Mouse (Mus musculus) midbrain, embryonic 13.5 days (tissue): ENCODE measurements around the gene Psmd2. TPM values are rescaled to one million over a fixed set of nuclear protein-coding genes. Genes with fewer than 3 reads are reported as not detected.

Experiments used
- ATAC-seq: fragments of 200-750 bp; cut with Nextera tagmentation; 2 replicates; pipeline ENCODE4 v1.8.0; 2017; ENCODE audit warnings: mild to moderate bottlenecking, moderate TSS enrichment, moderate library complexity
- H3K27ac ChIP-seq: fragments of 300-500 bp; sonication (generic); 2 replicates; pipeline ENCODE4 v1.5.1; 2015; ENCODE audit warnings: inconsistent platforms, mild to moderate bottlenecking, moderate library complexity
- H3K27me3 ChIP-seq: fragments of 300-500 bp; sonication (generic); 2 replicates; pipeline ENCODE4 v1.6.1; 2015; ENCODE audit warnings: mild to moderate bottlenecking, inconsistent platforms
- H3K36me3 ChIP-seq: fragments of 300-500 bp; sonication (generic); 2 replicates; pipeline ENCODE4 v1.6.1; 2015; ENCODE audit warnings: mild to moderate bottlenecking, inconsistent platforms
- H3K4me1 ChIP-seq: fragments of 300-500 bp; sonication (generic); replicated peaks from 2 replicates; pipeline ENCODE4 v1.6.1; 2015; ENCODE audit warnings: inconsistent platforms
- H3K4me2 ChIP-seq: fragments of 300-500 bp; sonication (generic); replicated peaks from 2 replicates; pipeline ENCODE4 v1.6.1; 2015; ENCODE audit warnings: moderate library complexity, mild to moderate bottlenecking, inconsistent platforms
- H3K4me3 ChIP-seq: fragments of 300-500 bp; sonication (generic); replicated peaks from 2 replicates; pipeline ENCODE4 v1.5.1; 2015; ENCODE audit warnings: mild to moderate bottlenecking, inconsistent platforms
- H3K9ac ChIP-seq: fragments of 300-500 bp; sonication (generic); replicated peaks from 2 replicates; pipeline ENCODE4 v1.6.1; 2015; ENCODE audit warnings: mild to moderate bottlenecking, inconsistent platforms
- H3K9me3 ChIP-seq: fragments of 300-500 bp; sonication (generic); 2 replicates; pipeline ENCODE4 v1.6.1; 2016; ENCODE audit warnings: mild to moderate bottlenecking, inconsistent platforms
- WGBS: fragments of 180-500 bp; shearing (Covaris S2); methylation state at CpG from one replicate; pipeline ENCODE4 v1.1.7; 2015; 5-methylcytosine and 5-hydroxymethylcytosine counted together
- polyA plus RNA-seq: library from polyadenylated mRNA; unstranded; fragments of >200 nt; fragmentation: Nextera tagmentation; extraction: Ambion mirVana; gene quantifications from 2 replicates; pipeline ENCODE4 v1.2.1, GENCODE M21; 2015

Psmd2 gene
- 380 and 394 TPM in 2 replicates for polyA plus RNA-seq

DNA sequence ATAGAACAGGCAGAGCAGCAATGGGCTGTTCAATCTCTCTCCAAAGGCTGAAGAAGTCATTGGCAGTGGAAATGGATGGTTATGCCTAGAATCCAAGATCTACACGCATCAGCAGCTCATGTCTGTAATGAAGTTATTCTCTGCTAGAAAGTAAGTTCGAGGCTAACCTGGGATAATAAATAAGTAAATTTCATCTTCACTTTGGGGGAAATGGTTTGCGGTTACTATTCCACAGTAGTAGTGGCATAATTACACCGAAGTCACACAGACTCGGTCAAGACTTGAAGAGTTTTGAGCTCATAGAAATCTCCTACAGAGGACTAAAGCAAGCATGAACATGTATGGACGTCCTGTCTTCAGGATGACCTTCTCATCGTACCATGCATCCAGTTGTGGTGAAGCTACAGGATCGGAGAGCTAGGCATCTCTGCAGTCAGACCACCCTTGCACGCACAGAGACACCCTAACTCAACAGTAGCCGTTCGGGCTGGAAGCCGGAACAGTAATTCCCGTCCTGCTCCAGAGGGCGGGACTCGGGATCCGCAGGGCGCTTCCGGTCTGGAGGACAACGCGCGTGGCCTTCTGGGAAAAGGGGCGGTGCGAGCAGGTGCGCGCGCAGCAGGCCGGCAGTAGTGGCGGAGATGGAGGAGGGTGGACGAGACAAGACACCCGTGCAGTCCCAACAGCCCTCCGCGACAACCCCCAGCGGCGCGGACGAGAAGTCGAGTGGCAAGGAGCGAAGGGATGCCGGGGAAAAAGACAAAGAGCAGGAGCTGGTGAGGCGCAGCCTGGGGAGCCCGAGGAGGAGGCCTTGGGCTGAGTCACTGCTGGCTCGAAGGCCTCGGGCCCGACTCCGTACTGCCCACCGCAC lies at the start of gene Psmd2:
Gene Psmd2, plus strand, starts transcription at position 577 of the 871 bp plus-strand sequence.
- H3K9ac ChIP-seq, result peak within 1 kb of the TSS; percentile 90
- peak within 1 kb of the TSS; percentile 90 for H3K4me3 ChIP-seq
- peaks cover 21% of the 10 kb centered on the region for H3K36me3 ChIP-seq
- peak within 1 kb of the TSS; percentile 81 for H3K4me2 ChIP-seq
- WGBS, result 3% methylated on average over 46 of the region's 46 CpGs
- peaks cover 22% of the 10 kb centered on the region for H3K4me1 ChIP-seq
- ATAC-seq, result peak; percentile 98
- H3K27me3 ChIP-seq, result no peaks in the 10 kb centered on the region
- H3K9me3 ChIP-seq, result no peaks in the 10 kb centered on the region
- peak within 1 kb of the TSS; percentile 84 for H3K27ac ChIP-seq

DNA sequence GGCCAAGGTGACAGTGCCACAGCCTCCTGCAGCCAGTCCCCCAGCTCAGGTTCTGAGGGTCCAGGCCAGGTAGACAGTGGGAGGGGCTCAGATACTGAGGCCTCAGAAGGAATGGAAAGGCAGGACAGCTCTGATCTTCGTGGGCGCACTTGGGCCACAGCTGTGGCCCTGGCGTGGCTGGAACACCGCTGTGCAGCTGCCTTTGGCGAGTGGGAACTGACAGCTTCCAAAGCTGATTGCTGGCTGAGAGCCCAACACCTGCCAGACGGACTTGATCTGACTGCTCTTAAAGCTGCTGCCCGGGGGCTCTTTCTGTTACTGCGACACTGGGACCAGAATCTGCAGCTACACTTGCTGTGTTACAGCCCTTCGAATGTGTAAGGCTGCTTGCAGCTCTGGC lies 46.7 kb upstream of the Psmd2 start:
- H3K36me3 ChIP-seq, result peaks cover 47% of the 10 kb centered on the region
- no peaks in the 10 kb centered on the region for H3K27me3 ChIP-seq
- no peak overlapping the region for H3K27ac ChIP-seq
- H3K4me2 ChIP-seq, result no peak overlapping the region
- H3K4me3 ChIP-seq, result no peak overlapping the region
- no peak overlapping the region for H3K9ac ChIP-seq
- H3K4me1 ChIP-seq, result peaks cover 22% of the 10 kb centered on the region
- peak; percentile 13; the same call in 1 of the 2 replicates for ATAC-seq
- WGBS, result 77% methylated on average over 9 of the region's 9 CpGs
- no peaks in the 10 kb centered on the region for H3K9me3 ChIP-seq

DNA sequence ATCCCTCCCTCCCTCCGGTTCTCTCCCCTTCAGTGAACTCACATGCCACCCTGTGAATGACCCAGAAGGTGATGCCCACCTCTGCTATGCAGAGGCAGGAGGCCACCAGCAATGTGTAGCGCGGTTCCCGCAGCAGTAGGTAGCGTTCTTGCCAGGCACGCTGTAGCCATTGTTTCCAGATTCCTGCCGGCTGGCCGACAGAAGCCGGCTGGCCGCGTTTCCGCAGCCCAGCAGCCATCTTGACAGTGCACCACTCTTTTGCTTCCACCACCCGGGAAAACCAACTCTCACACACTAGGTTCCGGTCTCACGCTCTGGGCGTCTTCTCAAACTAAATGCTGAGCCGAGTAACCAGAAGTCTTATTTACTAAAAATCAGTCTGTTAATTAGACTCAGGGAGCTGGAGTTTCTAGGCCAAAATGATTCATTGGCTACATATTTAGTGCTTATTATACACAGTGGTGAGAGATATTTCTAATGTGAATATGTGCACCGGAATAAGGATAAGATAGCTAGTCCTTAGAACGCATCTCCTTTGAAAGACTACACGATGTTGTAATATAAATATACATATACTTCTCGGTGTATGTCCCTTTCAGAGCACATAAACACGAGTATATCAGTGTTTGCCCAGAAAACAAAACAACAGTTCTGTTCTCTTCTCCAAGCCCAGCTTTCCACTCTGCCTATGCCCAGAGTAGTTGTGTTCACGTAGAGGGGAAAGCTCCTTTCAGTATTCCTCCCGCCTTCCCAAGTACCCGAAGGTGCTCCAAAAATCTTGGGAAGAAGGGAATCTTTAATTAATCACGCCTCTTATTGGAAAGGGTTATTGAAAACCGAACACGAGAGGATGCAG lies 40.7 kb upstream of the Psmd2 start:
- peaks cover 32% of the 10 kb centered on the region for H3K4me1 ChIP-seq
- H3K9ac ChIP-seq, result peak overlapping the region; percentile 86
- H3K4me3 ChIP-seq, result peak overlapping the region; percentile 69
- no peaks in the 10 kb centered on the region for H3K9me3 ChIP-seq
- H3K4me2 ChIP-seq, result peak overlapping the region; percentile 91
- under 1% methylated on average over 28 of the region's 28 CpGs for WGBS
- ATAC-seq, result peak; percentile 65
- H3K36me3 ChIP-seq, result peaks cover 26% of the 10 kb centered on the region
- no peaks in the 10 kb centered on the region for H3K27me3 ChIP-seq
- H3K27ac ChIP-seq, result peak overlapping the region; percentile 86

DNA sequence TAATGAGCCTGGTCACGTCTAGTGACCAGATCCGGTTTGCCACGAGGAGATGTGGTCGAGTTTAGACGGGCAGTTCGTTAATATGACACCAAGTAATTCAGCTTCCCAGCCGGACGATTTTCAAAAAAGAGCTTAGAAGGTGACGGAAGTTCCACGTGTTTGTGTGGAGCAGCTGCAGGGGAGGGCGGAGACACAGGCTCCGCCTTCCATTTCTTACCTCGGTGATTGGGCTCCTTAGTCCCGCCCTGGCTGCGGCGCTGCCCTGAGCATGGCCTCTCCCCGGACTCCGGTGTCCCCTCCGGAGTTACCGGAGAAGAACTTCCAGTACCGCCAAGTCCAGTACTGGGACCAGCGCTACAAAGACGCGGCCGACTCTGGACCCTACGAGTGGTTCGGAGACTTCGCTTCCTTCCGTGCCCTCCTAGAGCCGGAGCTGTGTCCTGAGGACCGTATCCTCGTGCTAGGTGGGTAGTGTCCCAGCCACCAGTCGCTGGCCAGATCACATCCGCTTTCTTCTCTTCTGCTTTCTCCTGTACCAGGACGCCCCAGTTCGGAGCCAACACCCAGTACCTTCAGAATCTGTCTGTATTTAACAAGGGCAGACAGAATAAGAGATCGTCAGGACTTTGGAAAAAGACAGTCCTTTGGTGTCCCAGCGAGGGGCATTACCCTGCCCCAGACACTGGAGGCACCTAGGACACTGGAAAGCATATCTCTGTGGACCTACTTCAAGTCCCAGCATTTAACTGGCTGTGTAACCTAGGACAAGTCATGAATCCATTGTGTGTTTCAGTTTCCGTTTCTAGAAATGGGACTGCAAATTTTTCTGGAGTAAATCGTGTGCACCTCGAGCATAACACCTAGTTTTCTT lies 39.9 kb upstream of the Psmd2 start, which contains the start of the genes Eef1akmt4, Gm49333 and Alg3:
Gene Eef1akmt4, plus strand, starts transcription at position 237 of the 871 bp plus-strand sequence.
Gene Gm49333, plus strand, starts transcription at position 254 of the 871 bp plus-strand sequence.
Gene Alg3, minus strand, starts transcription at position 379 of the 871 bp plus-strand sequence.
- Histone ChIP-seq H3K9me3 (no peaks in the 10 kb centered on the region), H3K9ac (peak within 1 kb of the TSS; percentile 86), H3K4me1 (peaks cover 32% of the 10 kb centered on the region), H3K27ac (peak within 1 kb of the TSS; percentile 86), H3K4me2 (peak within 1 kb of the TSS; percentile 91), H3K4me3 (peak within 1 kb of the TSS; percentile 69), H3K36me3 (peaks cover 17% of the 10 kb centered on the region), H3K27me3 (no peaks in the 10 kb centered on the region)
- WGBS, result 2% methylated on average over 41 of the region's 41 CpGs
- ATAC-seq, result peak; percentile 96

DNA sequence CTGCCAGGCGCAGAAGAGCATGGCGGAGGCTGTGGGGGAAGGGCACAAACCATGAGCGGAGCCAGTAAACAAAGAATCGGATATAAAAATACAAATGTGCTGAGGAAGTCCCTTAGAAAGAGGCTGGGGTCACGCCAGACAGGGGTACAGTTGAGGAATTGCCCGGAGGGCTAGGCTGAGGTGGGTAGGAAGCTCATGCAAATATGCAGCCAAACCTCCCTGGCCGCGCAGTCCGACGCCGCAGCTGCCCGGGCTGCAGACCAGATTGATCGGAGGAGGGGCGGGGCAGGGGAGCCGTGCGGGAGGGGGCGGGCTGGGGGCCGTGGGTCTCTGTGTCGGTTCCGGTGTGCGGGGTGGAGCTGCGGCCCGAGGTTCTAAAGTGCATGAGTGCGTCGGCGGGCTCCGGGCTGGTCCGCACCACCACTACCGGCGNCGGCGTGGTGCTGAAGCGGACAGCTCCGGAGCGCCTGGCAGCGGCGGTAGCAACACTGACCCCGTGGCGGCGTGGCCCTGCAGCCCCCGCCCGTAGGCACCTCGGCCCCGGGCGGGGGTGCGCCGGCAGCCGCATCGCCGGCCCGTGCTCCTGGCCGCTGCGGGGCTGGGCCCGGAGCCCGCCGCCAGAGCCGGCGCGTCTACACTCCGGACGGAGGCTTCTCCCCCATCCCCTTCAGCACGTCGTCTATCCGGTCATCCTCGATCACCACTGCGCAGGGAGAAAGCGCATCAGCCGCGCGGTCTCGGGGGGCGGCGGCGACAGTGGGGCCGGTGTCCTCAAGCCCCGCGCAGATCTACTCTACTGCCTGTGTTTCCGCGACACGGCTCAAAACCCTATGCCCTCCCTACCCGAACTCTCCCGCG lies 31.7 kb upstream of the Psmd2 start:
- peak overlapping the region; percentile 78 for H3K4me2 ChIP-seq
- H3K9me3 ChIP-seq, result no peaks in the 10 kb centered on the region
- peak overlapping the region; percentile 74 for H3K4me3 ChIP-seq
- peak overlapping the region; percentile 92 for H3K9ac ChIP-seq
- 2% methylated on average over 50 of the region's 83 CpGs for WGBS
- peak overlapping the region; percentile 90 for H3K27ac ChIP-seq
- peaks cover 34% of the 10 kb centered on the region for H3K4me1 ChIP-seq
- peaks cover 5% of the 10 kb centered on the region; the same call in 1 of the 2 replicates for H3K36me3 ChIP-seq
- no peaks in the 10 kb centered on the region for H3K27me3 ChIP-seq
- ATAC-seq, result peak; percentile 43

DNA sequence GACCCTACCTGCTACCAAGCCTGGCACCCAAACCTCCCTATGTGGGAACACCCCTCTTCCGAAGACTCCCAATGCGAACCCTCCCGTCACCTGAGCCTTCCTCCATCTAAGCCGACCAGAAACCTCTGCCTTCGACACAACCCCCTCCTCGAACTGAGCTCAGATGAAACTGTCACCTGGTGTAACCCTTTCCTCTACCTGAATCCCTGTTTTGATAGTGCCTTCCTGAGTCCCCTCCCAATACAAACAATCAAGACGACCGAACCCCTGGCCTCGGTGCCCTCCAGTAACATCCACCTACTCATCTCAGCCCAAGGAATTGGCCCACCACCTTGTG lies 31.1 kb upstream of the Psmd2 start:
- H3K9ac ChIP-seq, result peak overlapping the region; percentile 92
- WGBS, result under 1% methylated on average over 9 of the region's 9 CpGs
- H3K4me3 ChIP-seq, result peak overlapping the region; percentile 74
- no peaks in the 10 kb centered on the region for H3K27me3 ChIP-seq
- H3K36me3 ChIP-seq, result peaks cover 5% of the 10 kb centered on the region; the same call in 1 of the 2 replicates
- peak overlapping the region; percentile 78 for H3K4me2 ChIP-seq
- H3K9me3 ChIP-seq, result no peaks in the 10 kb centered on the region
- peaks cover 34% of the 10 kb centered on the region for H3K4me1 ChIP-seq
- peak; percentile 18; the same call in 1 of the 2 replicates for ATAC-seq
- peak overlapping the region; percentile 90 for H3K27ac ChIP-seq

DNA sequence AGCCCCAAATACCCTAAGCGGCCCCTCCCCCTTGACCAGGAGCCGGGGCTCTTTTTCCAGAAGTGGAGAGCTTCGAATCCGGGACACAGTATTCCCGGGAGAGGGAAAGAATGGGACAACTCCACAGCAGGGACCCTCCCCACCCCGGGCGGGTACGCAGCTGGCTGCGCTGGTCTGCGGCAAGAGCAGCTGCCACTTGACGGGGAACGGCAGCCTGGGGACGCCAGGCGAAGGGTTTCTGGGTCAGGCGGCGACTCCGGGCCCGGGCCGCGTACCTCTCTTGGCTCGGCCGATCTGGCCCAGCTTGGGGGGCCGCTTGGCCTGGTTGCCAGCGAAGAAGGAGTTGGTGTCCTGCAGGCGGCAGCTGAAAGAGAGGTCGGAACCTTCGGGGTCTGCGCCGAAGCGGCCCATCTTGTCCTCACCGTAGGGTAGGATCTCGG lies 30.7 kb upstream of the Psmd2 start:
- Histone ChIP-seq H3K27me3 (no peaks in the 10 kb centered on the region), H3K9me3 (no peaks in the 10 kb centered on the region), H3K27ac (peak overlapping the region; percentile 90), H3K36me3 (peaks cover 5% of the 10 kb centered on the region; the same call in 1 of the 2 replicates), H3K4me3 (peak overlapping the region; percentile 74), H3K9ac (peak overlapping the region; percentile 92), H3K4me1 (peaks cover 34% of the 10 kb centered on the region), H3K4me2 (peak overlapping the region; percentile 78)
- peak; percentile 18 for ATAC-seq
- under 1% methylated on average over 32 of the region's 32 CpGs for WGBS

DNA sequence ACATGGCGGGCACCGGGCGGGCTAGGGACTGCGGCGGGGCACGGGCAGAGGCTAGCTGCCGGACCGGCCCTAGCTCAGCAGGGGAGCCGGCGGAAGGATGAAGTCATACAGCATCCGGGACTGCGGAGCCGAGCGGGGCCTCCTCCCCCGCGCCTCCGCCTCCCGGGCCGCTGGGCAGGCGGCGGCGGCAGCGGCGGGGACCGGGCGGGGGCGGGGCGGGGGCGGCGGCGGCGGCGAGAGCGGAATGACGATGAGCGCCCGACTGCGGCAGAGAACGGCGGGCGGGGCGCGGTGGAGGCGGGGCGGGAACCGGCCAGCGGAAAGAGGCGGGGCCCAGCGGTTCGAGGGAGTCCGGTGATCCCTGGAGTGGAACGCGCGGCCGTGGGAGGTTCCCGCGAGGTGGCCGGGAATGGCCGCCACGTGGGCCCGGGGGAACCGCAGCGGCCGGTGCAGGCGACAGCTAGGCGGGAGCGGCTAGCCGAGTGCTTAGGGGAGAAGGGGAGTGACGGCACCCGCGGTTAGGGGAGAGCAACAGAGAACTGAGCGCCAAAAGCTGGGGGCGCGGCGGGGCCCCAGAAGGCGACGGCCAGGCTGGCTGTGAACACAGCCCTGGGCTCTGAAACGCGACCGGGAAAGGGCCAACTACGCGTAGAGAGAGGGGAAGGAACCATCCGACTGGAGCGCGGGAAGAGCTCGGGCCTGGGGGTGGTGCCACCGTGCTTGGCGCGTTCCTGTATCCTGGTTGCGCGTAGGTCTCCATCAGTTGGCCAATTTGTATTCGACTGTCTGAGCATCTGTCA lies 30.1 kb upstream of the Psmd2 start, which contains the start of gene Camk2n2:
Gene Camk2n2, minus strand, starts transcription at position 97 of the 800 bp plus-strand sequence.
- Histone ChIP-seq H3K27ac (peak within 1 kb of the TSS; percentile 90), H3K9me3 (no peaks in the 10 kb centered on the region), H3K9ac (peak within 1 kb of the TSS; percentile 92), H3K27me3 (no peaks in the 10 kb centered on the region), H3K4me1 (peaks cover 34% of the 10 kb centered on the region), H3K4me3 (peak within 1 kb of the TSS; percentile 74), H3K4me2 (peak within 1 kb of the TSS; percentile 78), H3K36me3 (peaks cover 5% of the 10 kb centered on the region; the same call in 1 of the 2 replicates)
- ATAC-seq, result peak; percentile 56
- WGBS, result 1% methylated on average over 64 of the region's 92 CpGs

DNA sequence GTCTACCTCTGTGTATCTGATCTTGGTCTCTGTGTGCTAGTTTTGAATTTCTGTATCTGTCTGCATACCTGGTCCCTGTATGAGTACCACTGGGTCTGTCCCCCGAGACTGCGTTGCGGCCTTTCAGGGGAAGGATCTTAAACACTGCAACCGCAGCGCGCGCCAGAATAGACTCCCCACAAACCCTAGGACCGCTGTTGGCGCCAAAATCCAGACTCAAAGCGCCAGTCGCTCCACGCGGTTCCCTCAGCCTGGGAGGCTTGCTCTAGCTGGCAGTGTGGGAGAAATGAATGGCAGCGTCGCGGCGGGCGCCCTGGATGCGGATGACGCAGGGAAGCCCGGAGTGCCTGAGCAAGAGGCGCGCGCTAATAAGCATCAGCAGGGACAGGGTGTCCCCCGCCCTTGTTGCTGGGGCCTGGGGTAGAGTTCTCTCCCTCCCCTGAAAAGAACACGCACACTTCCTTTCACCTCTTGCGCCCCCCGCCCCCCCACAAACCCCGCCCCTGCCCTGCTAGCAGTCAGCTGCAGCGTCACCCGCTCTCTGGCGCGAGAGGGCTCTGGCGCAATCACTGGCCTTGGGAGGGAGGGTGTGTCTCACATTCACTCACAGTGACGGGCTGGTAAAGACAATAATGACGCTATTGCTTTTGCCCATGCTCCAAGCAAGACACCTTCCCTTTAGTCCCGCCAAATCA lies 29.3 kb upstream of the Psmd2 start:
- Histone ChIP-seq H3K4me3 (peak overlapping the region; percentile 74), H3K36me3 (peaks cover 5% of the 10 kb centered on the region; the same call in 1 of the 2 replicates), H3K9ac (peak overlapping the region; percentile 92), H3K4me2 (peak overlapping the region; percentile 78), H3K4me1 (peaks cover 34% of the 10 kb centered on the region), H3K27ac (peak overlapping the region; percentile 90), H3K27me3 (no peaks in the 10 kb centered on the region), H3K9me3 (no peaks in the 10 kb centered on the region)
- under 1% methylated on average over 37 of the region's 37 CpGs for WGBS
- peak; percentile 70 for ATAC-seq
